Mouse (Mus musculus) forebrain, embryonic 11.5 days (tissue): Measurements from ENCODE around the gene Cav1. TPM values are rescaled to one million over a fixed set of nuclear protein-coding genes. Genes with fewer than 3 reads are reported as not detected.

Experiments
- ATAC-seq: fragments of 200-750 bp; cut with Nextera tagmentation; replicated peaks from 2 replicates; pipeline ENCODE4 v1.8.0; 2017; ENCODE audit warnings: moderate TSS enrichment; ENCODE audit not compliant: low FRiP score
- DNase-seq: peaks from one replicate; pipeline ENCODE4 v3.0.0-alpha.2; 2017; ENCODE audit warnings: low spot score
- H3K27ac ChIP-seq: fragments of 300-500 bp; sonication (generic); 2 replicates; pipeline ENCODE4 v1.5.1; 2014; ENCODE audit warnings: low read depth, low read length
- H3K27me3 ChIP-seq: fragments of 300-500 bp; sonication (generic); 2 replicates; pipeline ENCODE4 v1.6.1; 2014; ENCODE audit warnings: mild to moderate bottlenecking, low read length, mixed read lengths; ENCODE audit not compliant: control insufficient read depth, insufficient read depth
- H3K36me3 ChIP-seq: fragments of 300-500 bp; sonication (generic); 2 replicates; pipeline ENCODE4 v1.6.1; 2014; ENCODE audit warnings: mild to moderate bottlenecking, low read length, moderate library complexity, mixed read lengths; ENCODE audit not compliant: control insufficient read depth, insufficient read depth
- H3K4me1 ChIP-seq: fragments of 300-500 bp; sonication (generic); replicated peaks from 2 replicates; pipeline ENCODE4 v1.6.1; 2014; ENCODE audit warnings: low read length, mixed read lengths; ENCODE audit not compliant: control insufficient read depth, insufficient read depth
- H3K4me2 ChIP-seq: fragments of 300-500 bp; sonication (generic); 2 replicates; pipeline ENCODE4 v1.6.1; 2014; ENCODE audit warnings: low read depth, mild to moderate bottlenecking, low read length, moderate library complexity, mixed read lengths; ENCODE audit not compliant: severe bottlenecking
- H3K4me3 ChIP-seq: fragments of 300-500 bp; sonication (generic); 2 replicates; pipeline ENCODE4 v1.5.1; 2014; ENCODE audit warnings: low read depth, low read length
- H3K9ac ChIP-seq: fragments of 300-500 bp; sonication (generic); 2 replicates; pipeline ENCODE4 v1.6.1; 2014; ENCODE audit warnings: low read length
- H3K9me3 ChIP-seq: fragments of 300-500 bp; sonication (generic); 2 replicates; pipeline ENCODE4 v1.6.1; 2016; ENCODE audit warnings: low read length, mixed read lengths; ENCODE audit not compliant: control insufficient read depth
- WGBS: fragments of 180-500 bp; shearing (Covaris S2); extraction: QIAGEN DNeasy Blood & Tissue Kit; methylation state at CpG from one replicate; pipeline ENCODE4 v1.1.7; 2014; 5-methylcytosine and 5-hydroxymethylcytosine counted together
- polyA plus RNA-seq: library from polyadenylated mRNA; unstranded; fragments of >200 nt; fragmentation: Nextera tagmentation; extraction: Ambion mirVana; gene quantifications from 2 replicates; pipeline ENCODE4 v1.2.1, GENCODE M21; 2014

Gene Cav1
- polyA plus RNA-seq, 1 experiment from 2014 or later: 6.7 TPM

DNA sequence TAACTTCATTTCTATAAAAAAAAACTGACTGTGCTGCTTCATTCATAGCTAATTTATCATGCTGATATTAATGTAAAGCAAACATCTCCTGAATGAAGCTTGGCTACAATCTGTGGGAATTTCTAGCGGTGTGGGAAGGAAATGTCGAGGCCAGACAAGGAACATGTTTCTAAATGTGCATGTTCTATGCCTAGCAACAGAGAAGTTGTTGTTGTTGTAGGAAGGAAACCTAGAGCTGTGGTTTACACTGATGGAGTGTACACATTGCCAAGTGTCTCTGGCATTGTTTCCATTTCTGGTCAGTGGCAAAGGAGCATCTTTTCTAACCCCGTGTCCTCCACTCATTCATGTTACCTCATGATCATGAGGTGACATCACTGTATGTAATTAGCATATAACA, 23.7 kb downstream of the Cav1 start:
- H3K4me2 ChIP-seq: no peak overlapping the region
- H3K27ac ChIP-seq: no peak overlapping the region
- no peak overlapping the region for H3K9ac ChIP-seq
- no peaks in the 10 kb centered on the region for H3K9me3 ChIP-seq
- H3K36me3 ChIP-seq: no peaks in the 10 kb centered on the region
- H3K4me3 ChIP-seq: no peak overlapping the region
- no peak for DNase-seq
- WGBS: 87% methylated on average over 3 of the region's 3 CpGs
- no peaks in the 10 kb centered on the region for H3K27me3 ChIP-seq
- H3K4me1 ChIP-seq: no peaks in the 10 kb centered on the region
- ATAC-seq: no peak

DNA sequence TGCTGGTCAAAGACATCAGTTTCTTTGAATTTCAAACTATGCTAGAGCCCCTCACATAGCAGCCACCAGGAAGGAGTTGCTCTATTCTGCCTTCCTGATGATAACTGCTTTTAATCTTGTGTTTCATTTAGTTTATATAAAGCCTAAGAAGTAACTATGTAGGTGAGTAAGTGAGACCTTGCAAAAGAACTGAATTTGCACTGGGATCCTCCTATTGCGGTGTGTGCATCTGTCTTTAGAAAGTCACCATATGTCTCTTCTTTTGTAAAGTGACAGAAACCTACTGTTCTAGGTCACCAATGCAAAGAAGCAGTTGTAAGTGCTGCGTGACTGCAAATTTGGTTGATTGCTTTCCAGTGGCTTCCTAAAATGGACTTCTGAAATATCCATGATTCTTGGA, 31.6 kb downstream of the Cav1 start:
- Histone ChIP-seq H3K4me3 (no peak overlapping the region), H3K9me3 (no peaks in the 10 kb centered on the region), H3K9ac (no peak overlapping the region), H3K27ac (no peak overlapping the region), H3K4me1 (0 out of 2 replicates have a peak, but pooled peaks cover 2% of the 10 kb centered on the region), H3K4me2 (no peak overlapping the region), H3K36me3 (no peaks in the 10 kb centered on the region), H3K27me3 (no peaks in the 10 kb centered on the region)
- DNase-seq (no peak), ATAC-seq (no peak)
- 85% methylated on average over 2 of the region's 2 CpGs for WGBS

DNA sequence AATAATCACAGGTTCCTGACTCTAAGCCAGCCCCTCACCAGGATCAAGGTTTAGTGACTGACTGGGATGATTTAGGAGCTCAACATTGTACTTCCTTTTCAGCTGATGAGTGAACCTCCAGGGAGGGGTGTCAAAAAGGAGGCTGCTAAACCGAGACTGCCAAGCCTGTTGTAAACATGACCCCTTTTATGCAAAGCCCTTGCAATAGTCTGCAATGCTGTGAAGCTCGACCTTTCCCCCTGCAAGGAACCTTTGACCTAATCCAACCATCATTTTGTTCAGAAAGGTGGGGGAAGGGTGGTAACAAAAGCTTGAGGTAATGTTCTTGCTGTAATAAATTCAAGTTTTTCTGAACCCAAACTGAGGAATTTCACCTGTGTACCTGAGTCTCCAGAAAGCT, 34.3 kb downstream of the Cav1 start:
- Histone ChIP-seq H3K27ac (no peak overlapping the region), H3K27me3 (no peaks in the 10 kb centered on the region), H3K36me3 (no peaks in the 10 kb centered on the region), H3K4me1 (0 out of 2 replicates have a peak, but pooled peaks cover 2% of the 10 kb centered on the region), H3K4me2 (no peak overlapping the region), H3K4me3 (no peak overlapping the region), H3K9ac (no peak overlapping the region), H3K9me3 (no peaks in the 10 kb centered on the region)
- WGBS: 7% methylated on average over 2 of the region's 2 CpGs
- DNase-seq (no peak), ATAC-seq (no peak)

DNA sequence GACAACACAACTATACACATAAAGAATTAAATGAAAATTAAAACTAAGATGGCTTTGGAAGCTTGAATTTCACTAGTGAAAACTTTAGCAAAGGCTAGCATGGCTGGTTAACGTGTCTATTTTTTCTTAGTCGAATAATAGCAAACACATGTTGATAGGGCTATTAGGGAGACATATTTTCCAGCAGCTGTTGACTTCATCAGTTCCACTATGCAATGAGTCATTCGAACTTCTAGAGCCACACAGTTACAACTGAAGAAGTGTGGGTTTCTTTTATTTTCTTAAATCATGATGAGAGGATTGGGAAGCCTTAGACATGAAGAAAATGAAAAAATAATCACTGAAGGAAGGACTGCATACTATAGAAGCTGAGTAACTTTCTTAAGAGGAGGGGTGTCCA, 41.9 kb downstream of the Cav1 start:
- no peak overlapping the region for H3K9ac ChIP-seq
- H3K27ac ChIP-seq: no peak overlapping the region
- H3K4me3 ChIP-seq: no peak overlapping the region
- no peak overlapping the region for H3K4me2 ChIP-seq
- H3K4me1 ChIP-seq: no peaks in the 10 kb centered on the region
- H3K27me3 ChIP-seq: no peaks in the 10 kb centered on the region
- no peaks in the 10 kb centered on the region for H3K36me3 ChIP-seq
- DNase-seq (no peak), ATAC-seq (no peak)
- H3K9me3 ChIP-seq: no peaks in the 10 kb centered on the region
- WGBS: 85% methylated on average over 3 of the region's 3 CpGs

DNA sequence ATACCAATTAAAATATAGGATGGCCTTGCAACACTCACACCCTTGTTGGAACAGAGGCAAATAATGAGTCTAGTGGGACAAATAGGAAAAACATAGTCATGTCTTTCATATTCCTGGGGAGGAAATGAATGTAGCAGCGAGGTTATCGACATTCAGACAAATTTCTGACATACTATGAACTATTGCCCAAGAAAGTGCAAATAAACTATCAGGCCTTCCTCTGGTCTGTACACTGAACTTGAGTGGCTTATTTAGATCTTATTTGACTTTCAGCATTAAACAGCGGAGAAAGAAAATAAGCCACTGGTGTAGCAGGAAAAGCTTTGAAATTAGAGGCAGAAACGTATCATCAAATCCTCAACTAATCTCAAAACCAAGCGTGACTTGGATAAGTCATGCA, 44.7 kb downstream of the Cav1 start:
- WGBS: 97% methylated on average over 5 of the region's 5 CpGs
- Histone ChIP-seq H3K9me3 (no peaks in the 10 kb centered on the region), H3K4me2 (no peak overlapping the region), H3K27me3 (no peaks in the 10 kb centered on the region), H3K9ac (no peak overlapping the region), H3K27ac (no peak overlapping the region), H3K36me3 (no peaks in the 10 kb centered on the region), H3K4me1 (no peaks in the 10 kb centered on the region), H3K4me3 (no peak overlapping the region)
- DNase-seq (no peak), ATAC-seq (no peak)

DNA sequence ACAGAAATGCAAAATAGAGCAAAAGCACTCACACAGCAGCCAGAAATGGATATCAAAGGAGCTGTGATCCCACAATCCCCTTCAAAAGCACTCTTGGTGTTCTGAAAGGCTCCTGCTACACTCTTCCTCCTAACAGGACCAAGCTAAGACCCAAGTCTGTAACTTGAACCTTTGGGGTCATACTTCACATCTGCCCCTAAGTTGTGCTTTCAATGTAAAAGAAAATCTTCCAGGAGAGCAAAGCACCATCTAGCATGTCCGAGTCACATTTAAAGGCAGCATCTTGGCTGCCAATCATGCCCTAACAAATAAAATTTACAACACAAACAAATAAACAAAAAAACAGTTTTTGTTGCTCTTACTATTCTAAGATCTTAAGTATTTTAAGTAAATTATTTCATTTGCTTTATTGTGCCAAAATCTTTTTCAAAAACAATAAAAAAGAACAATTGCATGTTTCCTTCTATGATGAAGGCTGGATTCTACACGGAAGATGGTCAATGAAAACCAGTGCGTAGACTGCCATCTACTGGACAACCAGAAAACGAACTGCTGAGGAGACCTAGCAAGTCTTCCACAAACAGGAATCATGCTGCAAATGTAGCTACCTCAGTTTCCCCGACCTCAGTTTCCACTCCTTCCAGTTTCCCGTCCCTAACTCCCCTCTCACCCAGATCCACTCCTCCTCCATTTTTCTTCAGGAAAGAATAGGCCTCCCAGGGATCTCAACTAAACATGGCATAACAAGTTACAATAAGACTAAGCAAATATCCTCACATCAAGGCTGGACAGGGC, 53.0 kb downstream of the Cav1 start:
- Histone ChIP-seq H3K27me3 (no peaks in the 10 kb centered on the region), H3K9me3 (no peaks in the 10 kb centered on the region), H3K27ac (no peak overlapping the region), H3K4me2 (no peak overlapping the region), H3K4me1 (no peaks in the 10 kb centered on the region), H3K9ac (no peak overlapping the region), H3K36me3 (no peaks in the 10 kb centered on the region), H3K4me3 (no peak overlapping the region)
- DNase-seq (no peak), ATAC-seq (peak; percentile 53; the same call in 1 of the 2 replicates)
- WGBS: 20% methylated on average over 6 of the region's 6 CpGs

DNA sequence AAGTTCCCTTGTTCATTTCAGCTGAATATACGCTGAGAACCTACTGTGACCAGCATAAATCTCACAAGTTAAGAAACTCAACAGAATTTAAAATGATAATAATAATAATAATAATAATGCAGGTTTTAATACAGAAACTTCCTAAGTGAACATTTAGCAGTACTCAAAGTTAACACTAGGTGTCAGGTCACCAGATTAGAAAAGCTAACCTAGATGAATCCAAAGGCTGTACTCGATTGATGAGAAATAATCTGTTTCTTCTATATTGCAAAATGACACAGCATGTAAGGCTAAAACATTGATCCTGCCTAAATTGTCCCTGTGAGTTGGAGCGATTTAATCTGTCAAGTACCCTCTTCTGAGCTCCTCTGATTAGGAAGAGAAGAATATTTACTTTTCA, 56.6 kb downstream of the Cav1 start:
- no peaks in the 10 kb centered on the region for H3K36me3 ChIP-seq
- no peak overlapping the region for H3K27ac ChIP-seq
- H3K9ac ChIP-seq: no peak overlapping the region
- H3K4me2 ChIP-seq: no peak overlapping the region
- DNase-seq (no peak), ATAC-seq (no peak)
- no peaks in the 10 kb centered on the region for H3K4me1 ChIP-seq
- no peak overlapping the region for H3K4me3 ChIP-seq
- H3K27me3 ChIP-seq: no peaks in the 10 kb centered on the region
- H3K9me3 ChIP-seq: no peaks in the 10 kb centered on the region
- whole genome bisulfite sequencing: 52% methylated on average over 3 of the region's 3 CpGs

DNA sequence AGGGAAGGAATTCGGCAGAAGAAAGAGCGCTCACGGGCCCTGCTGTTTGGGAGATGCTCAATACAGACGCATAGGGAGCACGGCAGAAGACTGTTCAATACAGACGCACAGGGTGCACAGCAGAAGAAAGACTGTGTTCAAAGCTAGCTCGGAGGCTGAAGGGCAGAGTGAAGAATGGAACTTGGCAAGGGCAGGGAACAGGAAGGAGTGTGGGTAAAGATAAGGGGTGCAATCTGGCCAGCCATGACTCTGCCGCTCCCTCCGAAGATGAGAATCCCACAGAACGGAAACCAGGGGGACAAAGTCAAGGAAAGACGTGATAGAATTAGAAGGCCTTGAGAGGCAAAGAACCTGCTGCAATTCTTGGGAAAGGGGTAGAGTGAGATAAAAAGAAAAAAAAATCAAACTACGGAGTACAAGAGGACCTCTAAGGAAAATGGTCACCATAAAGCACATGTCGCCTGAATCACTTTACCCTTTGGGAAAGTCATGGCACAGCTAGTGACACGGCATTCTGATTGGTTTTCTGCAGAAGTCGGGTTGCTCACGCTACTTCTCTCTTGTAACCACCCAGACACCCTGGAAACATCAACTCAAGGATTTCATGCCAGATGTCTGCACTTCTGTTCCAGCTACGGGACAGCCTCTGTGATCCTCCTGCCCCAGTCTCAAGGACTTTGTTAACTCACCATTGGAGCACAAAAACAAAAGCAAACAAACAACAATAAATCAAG, 57.5 kb downstream of the Cav1 start:
- no peak overlapping the region for H3K27ac ChIP-seq
- H3K4me2 ChIP-seq: no peak overlapping the region
- WGBS: 88% methylated on average over 17 of the region's 17 CpGs
- H3K9me3 ChIP-seq: no peaks in the 10 kb centered on the region
- no peaks in the 10 kb centered on the region for H3K27me3 ChIP-seq
- no peaks in the 10 kb centered on the region for H3K36me3 ChIP-seq
- no peak overlapping the region for H3K9ac ChIP-seq
- ATAC-seq (no peak), DNase-seq (no peak)
- no peak overlapping the region for H3K4me3 ChIP-seq
- no peaks in the 10 kb centered on the region for H3K4me1 ChIP-seq
